Mouse (Mus musculus) megakaryocyte-erythroid progenitor cell, adult 5-6 weeks (primary cell): ENCODE data around the gene Bloc1s1. TPM values are rescaled to one million over a fixed set of nuclear protein-coding genes. Genes with fewer than 3 reads are reported as not detected.

Experiments
- ATAC-seq: replicated peaks from 2 replicates; pipeline ENCODE4 v1.8.0; 2016; ENCODE audit warnings: mild to moderate bottlenecking, inconsistent platforms; ENCODE audit not compliant: severe bottlenecking, poor library complexity, low FRiP score, low TSS enrichment
- total RNA-seq, 2 experiments: library from RNA; stranded (forward) in 1 of 2; stranded (reverse) in 1 of 2; fragments of 200-1000, 215-1000 nt in 1 of 2; fragments of >200 nt in 1 of 2; fragmentation: Nextera tagmentation in 1 of 2; gene quantifications; 2 replicates each; pipeline ENCODE4 v1.2.3; 2014 to 2017

Bloc1s1 gene
- total RNA-seq, 2 experiments from 2014 or later = 73.8 to 94.6 TPM

DNA sequence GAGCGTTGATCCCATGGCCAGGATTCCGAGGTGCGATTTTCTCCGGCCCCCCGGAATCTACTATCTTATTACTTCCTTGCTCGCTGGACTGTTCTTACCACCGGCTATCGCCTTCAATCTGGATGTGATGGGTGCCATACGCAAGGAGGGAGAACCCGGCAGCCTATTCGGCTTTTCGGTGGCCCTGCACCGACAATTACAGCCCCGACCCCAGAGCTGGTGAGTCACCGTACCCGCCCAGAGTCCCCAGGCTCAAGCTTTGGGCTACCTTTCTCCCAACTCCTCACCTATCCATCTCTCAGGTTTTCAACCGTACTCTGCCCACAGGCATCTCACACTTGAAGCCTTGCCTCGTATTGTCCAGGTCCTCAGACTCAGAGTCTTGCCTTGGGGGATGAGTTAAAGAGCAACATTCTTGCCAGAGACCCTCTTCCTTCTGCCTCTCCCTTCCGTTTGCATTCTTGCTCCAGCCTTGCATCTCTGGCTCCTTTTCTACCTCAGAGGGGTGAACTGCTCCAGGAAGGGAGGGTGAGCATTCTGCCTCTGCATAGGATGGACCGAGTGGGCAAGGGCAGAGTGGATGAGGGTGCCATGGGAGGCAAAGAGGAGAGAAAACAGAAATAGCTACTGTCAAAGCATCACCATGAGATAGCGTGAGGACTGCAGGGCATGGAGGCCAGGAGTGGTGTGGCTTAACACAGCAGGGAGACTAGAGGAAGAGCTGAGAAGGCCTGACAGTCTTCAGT, 10.3 kb upstream of the Bloc1s1 start:
- ATAC-seq = 0 out of 2 replicates have a peak, but pooled peaks have one; percentile 8

DNA sequence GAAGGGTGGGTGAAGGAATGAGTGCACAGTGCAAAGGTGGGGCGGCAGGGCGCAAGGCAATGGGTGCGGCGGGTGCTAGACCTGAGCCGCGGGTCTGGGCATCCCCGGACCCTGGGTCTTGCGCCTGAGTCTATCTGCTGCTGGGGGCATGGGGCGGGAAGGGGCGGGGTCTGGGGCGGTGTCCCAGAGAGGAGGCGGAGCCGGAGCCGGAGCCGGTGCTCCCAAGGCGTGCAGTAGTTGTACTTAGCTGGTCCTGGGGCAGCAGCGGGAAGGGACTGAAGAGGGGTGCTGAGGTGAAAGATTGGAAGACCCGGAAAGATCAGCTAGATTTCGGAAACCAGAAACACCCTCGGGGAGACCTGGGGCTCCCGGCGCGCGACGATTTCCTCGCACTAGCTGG, 9.7 kb upstream of the Bloc1s1 start, which contains the start of gene Itga7:
TSS of gene Itga7 (plus strand) at position 245 of the 400 bp plus-strand sequence.
- ATAC-seq = peak; percentile 39; the same call in 1 of the 2 replicates

DNA sequence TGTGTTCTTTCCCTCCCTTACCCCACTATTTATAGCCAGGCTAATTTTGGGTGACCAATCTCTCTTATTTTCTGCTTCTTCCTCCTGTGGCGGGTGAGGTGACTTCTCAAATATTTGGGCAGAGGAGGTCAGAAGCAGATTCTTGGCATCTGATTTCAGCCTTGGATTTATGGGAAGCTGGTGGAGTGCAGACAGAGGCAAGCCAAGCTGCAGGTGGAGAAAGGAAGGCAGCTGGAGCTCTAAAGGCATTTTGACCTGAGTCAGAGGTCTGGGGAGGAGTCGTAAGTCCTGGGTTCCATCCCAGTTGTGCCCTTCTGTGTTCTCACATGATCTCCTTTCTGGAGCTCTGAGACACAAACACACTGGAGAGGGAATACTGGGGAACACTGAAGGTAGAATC, 7.6 kb upstream of the Bloc1s1 start:
- ATAC-seq = no peak

DNA sequence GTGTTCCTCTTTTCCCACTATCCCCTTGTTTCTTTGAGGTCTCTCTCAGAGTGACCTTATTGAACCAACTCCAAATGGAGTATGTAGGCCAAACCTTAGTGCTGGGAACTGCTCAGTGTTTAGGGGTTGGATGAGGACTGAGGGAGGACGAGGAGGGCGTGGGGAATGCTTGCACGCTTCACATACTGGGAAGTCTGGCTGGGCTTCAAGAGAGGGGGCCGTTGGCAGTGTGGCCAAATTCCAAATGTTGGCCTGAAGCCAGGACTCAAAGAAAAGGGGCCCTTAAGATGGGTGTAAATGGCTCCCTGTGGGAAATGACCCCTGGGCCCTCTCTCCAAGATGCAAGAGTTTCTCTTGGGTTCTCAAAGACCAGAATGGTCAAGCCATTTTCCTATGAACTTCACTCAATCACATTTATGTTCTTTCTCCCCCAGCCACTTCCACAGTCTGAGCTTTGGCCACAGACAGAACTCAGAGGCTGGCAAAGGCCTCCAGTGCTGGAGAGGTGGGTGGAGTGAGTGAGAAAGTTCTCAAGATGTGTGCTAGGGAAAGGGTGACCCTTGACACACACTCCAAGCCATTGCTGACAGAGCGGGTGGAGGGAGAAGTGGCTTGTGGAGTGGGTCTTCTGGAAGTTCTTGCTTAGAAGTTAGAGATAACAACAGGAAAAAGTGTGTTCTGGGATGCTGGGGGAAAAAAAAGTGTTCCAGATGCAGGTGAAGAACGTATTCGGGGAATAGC, 6.0 kb upstream of the Bloc1s1 start:
- no peak for ATAC-seq

DNA sequence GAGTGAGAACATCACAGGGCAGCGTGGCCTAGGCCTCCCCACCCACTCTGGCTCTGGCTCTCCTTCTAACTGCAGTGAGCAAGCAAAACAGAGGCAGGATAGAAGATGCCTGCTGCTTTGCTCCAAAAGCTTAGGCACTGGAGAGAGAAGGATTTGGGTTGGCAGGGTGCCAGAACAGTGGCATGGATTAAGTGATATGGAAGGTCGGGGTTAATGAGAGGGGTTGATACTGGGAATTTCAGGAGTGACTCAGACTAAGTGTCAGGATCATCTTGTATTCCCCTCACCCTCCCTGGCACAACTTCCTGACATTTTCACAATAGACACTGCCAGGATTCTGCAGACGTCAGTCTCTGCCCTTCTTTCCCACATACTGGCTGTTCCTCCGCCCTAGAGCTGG, 4.5 kb upstream of the Bloc1s1 start:
- ATAC-seq = no peak

DNA sequence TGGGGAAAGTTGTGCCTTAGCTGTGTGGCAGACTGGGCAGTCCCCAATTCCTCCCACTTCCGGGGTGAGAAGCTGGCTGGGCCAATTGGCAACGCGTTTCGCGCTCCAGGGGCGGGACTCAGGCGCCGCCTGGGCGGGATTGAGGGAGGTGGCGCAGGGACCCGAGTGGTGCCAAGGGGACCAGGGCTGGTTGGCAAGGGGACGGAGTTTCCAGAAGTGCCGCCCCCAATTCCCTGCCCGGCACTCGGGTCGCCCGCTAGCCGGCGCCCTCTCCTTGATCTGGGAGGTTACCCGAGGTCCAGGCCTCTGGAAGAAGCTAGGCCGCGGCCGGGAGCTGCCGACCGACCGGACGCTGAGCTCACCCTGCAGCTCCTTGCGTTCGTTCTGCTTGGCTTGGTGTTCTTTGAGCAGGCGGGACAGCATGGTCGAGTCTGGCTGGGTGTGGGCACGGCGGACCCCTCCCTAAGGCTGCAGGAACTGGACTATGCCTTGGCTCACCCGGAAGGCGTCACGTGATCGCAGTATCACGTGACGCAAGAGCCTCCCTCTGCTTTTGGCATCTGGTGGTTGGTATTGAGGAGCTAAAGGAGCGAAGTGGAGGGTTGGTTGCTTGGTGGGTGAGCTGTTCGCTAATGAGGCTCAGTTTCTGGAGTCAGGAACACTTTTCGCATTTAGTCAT, 683 bp downstream of the Bloc1s1 start:
- peak; percentile 97 for ATAC-seq

DNA sequence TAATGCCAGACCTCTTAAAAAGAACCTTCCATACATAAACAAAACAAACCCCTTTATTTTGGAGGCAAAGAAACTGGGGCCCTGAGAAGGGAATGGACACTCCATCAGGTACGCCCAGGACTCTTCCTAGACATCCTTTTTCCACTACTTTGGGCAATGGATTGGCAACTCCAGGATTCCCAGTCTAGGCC, 1.1 kb downstream of the Bloc1s1 start, which contains the start of gene Rdh5:
TSS of gene Rdh5 (minus strand) at position 67 of the 191 bp plus-strand sequence.
- no peak; the same call in 1 of the 2 replicates for ATAC-seq

DNA sequence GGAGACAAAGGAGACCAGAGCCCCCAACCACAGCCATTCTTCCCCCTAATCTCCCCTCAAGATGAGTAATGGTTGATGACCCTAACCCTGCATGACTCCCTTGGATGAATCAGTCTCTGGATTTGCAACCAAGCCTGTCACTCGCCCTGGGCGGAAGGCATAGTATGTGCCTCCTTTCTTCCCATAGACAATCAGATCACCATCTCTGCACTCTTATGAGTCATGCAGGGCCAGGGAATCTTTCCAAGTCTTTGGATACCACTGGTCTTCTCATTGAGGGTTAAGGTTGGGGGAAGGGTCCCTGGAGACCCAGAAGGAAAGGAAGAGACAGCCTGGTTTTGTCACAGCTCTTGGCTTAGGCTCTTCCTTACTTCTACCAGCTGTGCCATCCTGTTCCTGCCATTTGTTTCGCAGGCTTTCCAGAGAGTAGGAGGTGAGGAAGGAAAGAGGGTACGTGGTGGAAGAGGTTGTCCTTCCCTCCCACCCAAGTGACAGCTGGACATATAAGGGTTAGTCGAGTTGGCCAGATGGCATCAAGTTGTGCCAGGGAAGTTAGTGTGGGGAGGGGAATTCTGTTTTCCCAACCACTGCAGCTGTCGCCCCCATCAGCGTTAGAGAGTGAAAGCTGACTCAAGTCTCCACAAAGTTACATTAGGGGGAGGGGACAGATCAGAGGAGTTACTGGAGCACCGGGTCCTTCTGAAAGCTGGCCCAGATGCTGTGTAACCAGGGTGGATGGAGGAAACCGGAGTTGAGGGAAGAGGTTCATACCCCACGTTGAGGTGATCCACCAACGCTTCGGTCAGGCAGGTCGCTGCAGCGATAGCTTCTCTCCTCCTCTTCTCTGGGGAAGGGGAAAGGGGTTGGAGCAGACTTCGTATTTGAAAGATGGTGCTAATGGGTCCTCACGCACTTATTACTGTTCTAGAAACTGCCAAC, 1.7 kb downstream of the Bloc1s1 start:
- ATAC-seq = 0 out of 2 replicates have a peak, but pooled peaks have one; percentile 1

DNA sequence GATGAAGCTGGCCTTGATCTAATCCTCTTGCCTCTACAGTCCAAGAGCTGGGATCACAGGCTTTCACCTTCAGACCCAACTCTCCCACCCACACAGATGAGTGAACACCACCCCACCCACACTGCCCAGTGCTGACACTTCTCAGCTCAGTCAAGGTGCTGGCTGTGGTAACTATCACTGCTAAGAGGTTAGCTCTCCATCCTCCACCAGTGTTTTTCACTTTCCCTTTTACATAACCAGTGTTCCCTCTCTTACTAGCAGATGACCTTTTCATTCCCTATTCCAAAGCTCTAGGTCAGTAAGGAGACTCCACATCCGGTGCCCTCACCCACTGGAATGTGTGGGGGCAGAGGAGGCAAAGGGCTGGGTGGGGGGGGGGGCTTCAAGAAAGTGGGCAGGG, 2.6 kb downstream of the Bloc1s1 start:
- ATAC-seq = no peak

DNA sequence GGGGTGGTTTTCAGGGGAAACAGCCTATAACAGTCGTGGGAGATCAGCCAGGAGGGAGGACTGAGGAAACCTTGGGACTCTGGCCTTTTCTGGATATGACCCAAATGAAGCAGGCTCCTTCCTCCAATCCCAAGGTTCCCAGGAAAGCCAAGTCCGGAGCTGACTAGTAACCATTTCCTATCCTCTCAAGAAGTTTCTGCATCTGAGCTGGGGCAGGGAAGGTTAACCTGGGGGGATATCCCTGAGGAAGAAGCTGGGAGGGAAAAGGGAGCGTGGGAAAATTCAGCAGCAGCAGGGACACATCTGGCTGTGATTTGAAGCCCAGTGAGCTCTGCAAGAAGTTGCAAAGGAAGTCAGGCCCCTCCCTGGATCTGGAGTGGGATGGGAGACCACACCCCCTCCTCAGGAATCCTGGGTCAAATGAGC, 3.1 kb downstream of the Bloc1s1 start:
- no peak for ATAC-seq

DNA sequence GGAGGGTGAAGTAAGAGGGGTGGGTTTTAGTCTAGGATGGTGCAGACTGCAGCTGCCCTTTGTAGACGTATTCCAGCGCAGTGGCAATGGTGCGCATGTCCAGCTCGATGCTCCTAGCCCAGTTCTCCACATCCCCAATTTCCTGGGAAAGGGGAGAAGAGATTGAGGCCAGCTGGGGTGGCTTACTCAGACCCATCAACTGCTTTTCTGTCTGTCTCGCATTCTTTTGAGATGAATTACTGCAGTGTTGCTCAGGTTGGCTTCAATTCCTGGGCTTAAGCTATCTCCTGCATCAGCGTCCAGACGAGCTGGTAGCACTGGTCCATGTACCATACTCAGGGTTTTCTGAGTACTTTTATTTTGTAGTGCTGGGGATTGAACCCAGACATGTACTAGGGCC, 3.9 kb downstream of the Bloc1s1 start:
- no peak for ATAC-seq

DNA sequence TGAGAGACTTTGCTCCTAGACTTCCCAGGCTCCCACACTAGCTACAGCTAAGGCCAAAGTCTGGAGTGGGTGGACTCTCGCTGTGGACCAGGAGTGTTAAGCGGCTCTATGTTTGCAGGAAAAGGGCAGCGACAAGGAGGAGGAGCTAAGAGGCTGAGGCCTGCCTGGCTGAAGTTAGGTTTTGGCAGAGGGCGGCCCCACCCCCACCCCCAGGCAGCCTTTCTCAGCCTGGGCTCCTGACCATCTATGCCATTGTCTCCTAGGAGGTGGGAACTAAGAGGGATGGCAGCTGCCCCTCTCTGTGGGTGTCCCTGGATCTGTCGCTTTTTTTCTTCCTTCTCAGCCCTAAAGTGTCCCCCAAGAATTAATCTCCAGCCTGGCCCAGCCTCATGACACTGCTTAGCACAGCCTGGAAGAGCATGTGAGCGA, 4.6 kb downstream of the Bloc1s1 start:
- no peak for ATAC-seq

DNA sequence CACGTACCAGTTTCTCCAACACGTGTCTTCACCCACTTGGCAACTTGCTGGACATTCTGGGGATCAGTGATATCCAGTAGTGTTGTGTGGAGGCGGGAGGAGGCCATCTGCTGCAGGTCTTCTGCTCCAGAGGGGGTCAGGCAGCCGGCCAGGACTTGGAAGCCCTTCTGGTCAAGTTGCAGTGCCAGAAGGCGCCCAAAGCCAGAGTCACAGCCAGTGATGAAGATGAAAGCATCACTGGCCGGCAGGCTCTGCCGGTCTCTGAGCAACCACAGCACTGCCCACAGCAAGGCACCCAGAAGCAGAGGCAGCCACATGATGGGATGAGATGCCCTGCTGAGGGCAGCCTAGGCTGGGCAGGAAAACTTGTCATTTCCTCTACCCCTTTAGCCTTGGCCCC, 5.6 kb downstream of the Bloc1s1 start:
- no peak for ATAC-seq

DNA sequence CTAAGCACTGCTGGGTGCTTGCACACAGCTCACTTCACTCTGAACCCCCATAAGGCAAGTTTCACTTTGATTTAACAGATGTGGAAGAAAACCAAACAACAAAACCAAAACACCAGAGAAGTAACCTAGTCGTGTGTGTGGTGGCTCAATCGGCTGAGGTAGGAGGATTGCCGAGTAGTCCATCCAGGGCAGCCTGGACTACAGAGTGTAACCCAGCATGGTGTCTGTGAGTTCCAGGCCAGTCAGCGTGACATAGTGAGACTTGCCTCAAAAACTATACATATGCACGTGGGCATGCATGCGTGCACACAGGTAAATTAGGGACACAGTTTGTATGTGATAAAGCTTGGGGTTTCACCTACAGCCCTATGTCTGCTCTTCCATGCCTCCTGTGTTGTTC, 6.4 kb downstream of the Bloc1s1 start:
- ATAC-seq = no peak

DNA sequence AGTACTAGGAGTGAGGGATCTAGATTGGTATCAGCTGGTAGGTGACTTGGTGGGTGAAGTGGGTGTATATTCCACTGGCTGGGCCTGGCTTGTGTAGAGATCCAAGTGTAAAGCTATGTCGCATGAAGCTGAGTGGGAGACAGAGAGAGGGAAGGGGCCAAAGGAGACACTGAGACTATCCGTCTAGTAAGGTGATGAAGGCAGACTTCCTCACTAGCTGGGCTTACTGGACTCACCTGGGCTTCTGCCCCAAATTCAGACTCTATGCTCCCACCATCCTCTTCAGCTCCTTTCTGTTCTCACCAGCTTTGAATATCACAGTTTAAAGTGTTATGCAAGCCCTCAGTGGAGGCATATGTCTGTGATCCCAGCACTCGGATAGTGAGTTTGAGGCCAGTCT, 7.2 kb downstream of the Bloc1s1 start:
- no peak for ATAC-seq

DNA sequence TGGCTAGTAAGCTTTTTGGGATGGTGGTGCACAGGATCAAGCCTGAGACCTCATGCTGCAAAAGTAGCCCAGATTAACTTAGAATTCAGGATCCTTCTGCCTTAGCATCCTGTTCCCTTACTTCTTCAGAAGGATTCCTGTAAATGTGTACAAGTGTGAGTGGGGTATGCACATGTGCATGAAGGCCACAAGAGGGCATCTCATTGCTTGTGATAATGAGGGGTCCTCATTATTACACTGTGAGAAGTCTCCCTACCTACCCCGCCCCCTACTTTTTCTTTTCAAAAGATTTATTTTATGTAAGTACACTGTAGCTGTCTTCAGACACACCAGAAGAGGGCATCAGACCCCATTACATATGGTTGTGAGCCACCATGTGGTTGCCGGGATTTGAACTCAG, 8.3 kb downstream of the Bloc1s1 start:
- no peak for ATAC-seq

DNA sequence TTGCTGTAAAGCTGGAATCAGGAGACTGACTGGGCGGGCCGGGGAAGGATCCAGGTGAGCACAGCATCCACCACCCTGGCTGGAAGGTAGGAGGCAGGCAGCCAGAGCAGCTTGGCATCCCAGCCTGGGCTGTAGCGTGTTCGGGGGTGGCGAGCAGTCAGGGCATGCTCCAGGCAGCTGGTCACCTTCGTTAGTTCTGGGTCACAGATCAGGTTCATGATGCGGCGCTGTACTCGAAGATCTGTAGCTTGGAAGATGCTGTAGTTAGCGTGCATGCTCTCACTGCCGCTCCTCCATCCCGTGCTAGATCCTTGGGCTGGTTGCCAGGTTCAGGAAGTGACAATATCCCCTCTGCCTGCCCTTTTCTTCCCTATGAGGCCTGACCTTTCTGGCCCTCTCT, 10.1 kb downstream of the Bloc1s1 start:
- no peak for ATAC-seq

DNA sequence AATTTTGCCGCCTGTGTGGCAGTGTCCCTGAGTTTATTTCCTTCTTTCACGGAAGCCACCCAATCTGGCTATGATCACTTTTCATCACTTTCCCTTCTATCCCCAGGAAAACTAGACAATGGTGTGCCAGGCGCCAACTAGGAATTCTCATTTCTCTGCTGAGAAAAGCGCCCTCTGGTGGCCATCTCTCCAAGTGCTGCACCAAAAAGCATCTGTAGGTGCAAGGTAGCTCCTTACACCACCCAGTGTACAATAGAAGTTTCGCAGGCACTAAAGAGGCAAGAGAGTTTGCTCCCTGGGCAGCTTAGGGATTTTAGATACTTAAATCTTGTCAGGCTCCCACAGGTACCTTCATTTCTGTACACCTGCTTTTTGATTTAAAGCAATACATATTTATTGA, 10.6 kb downstream of the Bloc1s1 start:
- peak; percentile 75 for ATAC-seq

DNA sequence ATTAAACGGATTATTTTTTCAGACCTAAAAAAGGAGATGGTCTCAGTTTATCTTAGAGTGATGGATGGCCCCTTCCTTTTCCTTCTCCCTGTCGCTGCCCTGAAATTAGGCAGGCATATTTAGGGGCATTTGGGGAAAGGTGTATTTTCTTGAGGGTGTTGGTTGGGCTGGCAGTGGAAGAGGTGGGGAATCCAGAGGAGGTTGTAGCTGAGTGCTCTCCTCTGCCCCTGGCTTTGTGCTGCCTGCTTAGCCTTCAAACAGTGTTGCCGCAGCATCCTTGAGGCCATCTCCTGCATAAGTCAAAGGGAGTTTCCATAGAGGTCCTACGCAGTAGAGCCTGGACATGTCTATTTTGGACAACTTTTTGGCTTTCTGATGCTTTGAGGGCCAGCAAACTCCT, 11.0 kb downstream of the Bloc1s1 start:
- ATAC-seq = no peak

DNA sequence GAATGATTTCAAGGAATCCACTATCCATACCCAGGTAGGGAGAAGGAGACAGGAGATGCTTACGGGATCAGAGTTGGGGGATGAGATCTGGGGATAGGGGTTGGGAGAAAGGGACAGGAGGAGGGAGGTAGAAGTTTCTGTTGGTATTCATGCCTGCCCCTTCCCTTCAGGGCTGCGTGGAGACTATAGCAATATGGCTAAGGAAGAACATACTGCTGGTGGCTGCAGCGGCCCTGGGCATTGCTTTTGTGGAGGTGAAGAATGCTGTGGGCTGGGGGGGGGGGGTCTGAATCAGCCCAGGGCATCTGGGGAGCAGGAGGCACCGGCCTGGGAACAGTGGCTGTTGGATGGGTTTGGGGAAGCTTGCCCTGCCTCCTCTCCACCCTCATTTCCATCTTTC, 11.6 kb downstream of the Bloc1s1 start:
- ATAC-seq = no peak
